Mouse (Mus musculus) lung, adult 2 months (tissue): ENCODE results near the gene Nudt16l1.

Experiments
- CTCF ChIP-seq: fragments of 200-500 bp; IDR thresholded peaks from 2 replicates; pipeline ENCODE4 v1.5.1; 2011; ENCODE audit warnings: mild to moderate bottlenecking, low read length, control low read depth; ENCODE audit not compliant: insufficient read depth
- POLR2A ChIP-seq: fragments of 200-500 bp; IDR thresholded peaks from 2 replicates; pipeline ENCODE4 v1.6.1; 2011; ENCODE audit warnings: low read depth, mild to moderate bottlenecking, control low read depth, low read length, borderline replicate concordance; ENCODE audit errors: extremely low read depth

- no peak for TF ChIP-seq CTCF
- TF ChIP-seq POLR2A = peak; percentile 67
These were observed 25.5 kb downstream of the Nudt16l1 start, which contains the start of gene Anks3 for GRCm38 (mm10) chr16:4963797-4964709.
